Mouse (Mus musculus) neural tube, embryonic 12.5 days (tissue): ENCODE data around the gene Pck2. TPM values are rescaled to one million over a fixed set of nuclear protein-coding genes. Genes with fewer than 3 reads are reported as not detected.
A peak's percentile ranks its signal among the peaks of the same experiment; 100 is the strongest.

Experiments used
- ATAC-seq: fragments of 200-750 bp; cut with Nextera tagmentation; 2 replicates; pipeline ENCODE4 v1.8.0; 2017; ENCODE audit warnings: low read depth, mild to moderate bottlenecking, moderate TSS enrichment, moderate library complexity; ENCODE audit not compliant: low FRiP score
- H3K27ac ChIP-seq: fragments of 300-500 bp; sonication (generic); 2 replicates; pipeline ENCODE4 v1.5.1; 2016
- H3K27me3 ChIP-seq: fragments of 300-500 bp; sonication (generic); replicated peaks from 2 replicates; pipeline ENCODE4 v1.6.1; 2016; ENCODE audit warnings: mild to moderate bottlenecking
- H3K36me3 ChIP-seq: fragments of 300-500 bp; sonication (generic); 2 replicates; pipeline ENCODE4 v1.6.1; 2016; ENCODE audit warnings: mild to moderate bottlenecking
- H3K4me1 ChIP-seq: fragments of 300-500 bp; sonication (generic); 2 replicates; pipeline ENCODE4 v1.6.1; 2016
- H3K4me2 ChIP-seq: fragments of 300-500 bp; sonication (generic); replicated peaks from 2 replicates; pipeline ENCODE4 v1.6.1; 2016; ENCODE audit warnings: mild to moderate bottlenecking
- H3K4me3 ChIP-seq: fragments of 300-500 bp; sonication (generic); 2 replicates; pipeline ENCODE4 v1.5.1; 2016
- H3K9ac ChIP-seq: fragments of 300-500 bp; sonication (generic); 2 replicates; pipeline ENCODE4 v1.6.1; 2016; ENCODE audit warnings: mild to moderate bottlenecking
- H3K9me3 ChIP-seq: fragments of 300-500 bp; sonication (generic); 2 replicates; pipeline ENCODE4 v1.6.1; 2016; ENCODE audit warnings: mild to moderate bottlenecking
- WGBS: fragments of 180-500 bp; shearing (Covaris S2); methylation state at CpG from one replicate; pipeline ENCODE4 v1.1.7; 2016; 5-methylcytosine and 5-hydroxymethylcytosine counted together
- polyA plus RNA-seq: library from polyadenylated mRNA; unstranded; fragments of >200 nt; fragmentation: Nextera tagmentation; extraction: Ambion mirVana; gene quantifications from 2 replicates; pipeline ENCODE4 v1.2.1, GENCODE M21; 2016

Pck2 gene
- polyA plus RNA-seq, 1 experiment from 2014 or later: 18.2 TPM

GRCm38 (mm10) chr14:55560202-55561073, 20.4 kb downstream of the Pck2 start, which contains the start of gene A730061H03Rik:
A730061H03Rik (minus strand) TSS chr14:55560406.
- Histone ChIP-seq H3K36me3 (peaks cover 23% of the 10 kb centered on the region), H3K4me1 (peaks cover 14% of the 10 kb centered on the region), H3K9ac (peak within 1 kb of the TSS; percentile 61), H3K9me3 (no peaks in the 10 kb centered on the region), H3K27ac (peak within 1 kb of the TSS; percentile 90), H3K4me2 (peak within 1 kb of the TSS; percentile 79), H3K4me3 (peak within 1 kb of the TSS; percentile 62), H3K27me3 (no peaks in the 10 kb centered on the region)
- under 1% methylated on average over 51 of the region's 51 CpGs for WGBS
- peak; percentile 98 for ATAC-seq

- Histone ChIP-seq H3K4me1 (peaks cover 14% of the 10 kb centered on the region), H3K4me3 (no peak overlapping the region), H3K9me3 (no peaks in the 10 kb centered on the region), H3K36me3 (peaks cover 37% of the 10 kb centered on the region), H3K27me3 (no peaks in the 10 kb centered on the region), H3K9ac (no peak overlapping the region), H3K27ac (no peak overlapping the region), H3K4me2 (peak overlapping the region; percentile 79)
- 88% methylated on average over 10 of the region's 10 CpGs for WGBS
- ATAC-seq: no peak
Measured at GRCm38 (mm10) chr14:55561860-55562259, 21.8 kb downstream of the Pck2 start.

- no peak overlapping the region for H3K27ac ChIP-seq
- peaks cover 14% of the 10 kb centered on the region for H3K4me1 ChIP-seq
- no peaks in the 10 kb centered on the region for H3K27me3 ChIP-seq
- no peak overlapping the region for H3K4me3 ChIP-seq
- H3K4me2 ChIP-seq: no peak overlapping the region
- ATAC-seq: no peak
- no peaks in the 10 kb centered on the region for H3K9me3 ChIP-seq
- H3K36me3 ChIP-seq: peaks cover 49% of the 10 kb centered on the region
- 93% methylated on average over 11 of the region's 11 CpGs for WGBS
- H3K9ac ChIP-seq: no peak overlapping the region
Measured at GRCm38 (mm10) chr14:55563249-55563648, 23.2 kb downstream of the Pck2 start.

- H3K9me3 ChIP-seq: no peaks in the 10 kb centered on the region
- no peak overlapping the region for H3K4me3 ChIP-seq
- 79% methylated on average over 3 of the region's 3 CpGs for WGBS
- no peak for ATAC-seq
- H3K27ac ChIP-seq: no peak overlapping the region
- H3K4me1 ChIP-seq: peaks cover 14% of the 10 kb centered on the region
- peaks cover 63% of the 10 kb centered on the region for H3K36me3 ChIP-seq
- no peak overlapping the region for H3K4me2 ChIP-seq
- H3K9ac ChIP-seq: no peak overlapping the region
- H3K27me3 ChIP-seq: no peaks in the 10 kb centered on the region
Measured at GRCm38 (mm10) chr14:55565748-55566147, 25.7 kb downstream of the Pck2 start.

- Histone ChIP-seq H3K27me3 (no peaks in the 10 kb centered on the region), H3K4me3 (no peak overlapping the region), H3K4me1 (no peaks in the 10 kb centered on the region), H3K27ac (no peak overlapping the region), H3K9me3 (no peaks in the 10 kb centered on the region), H3K4me2 (no peak overlapping the region), H3K36me3 (peaks cover 66% of the 10 kb centered on the region), H3K9ac (no peak overlapping the region)
- WGBS: 86% methylated on average over 3 of the region's 3 CpGs
- ATAC-seq: no peak
Measured at GRCm38 (mm10) chr14:55567496-55567895, 27.4 kb downstream of the Pck2 start.

GRCm38 (mm10) chr14:55570588-55570987, 30.5 kb downstream of the Pck2 start:
- Histone ChIP-seq H3K27me3 (no peaks in the 10 kb centered on the region), H3K36me3 (peaks cover 41% of the 10 kb centered on the region), H3K4me2 (no peak overlapping the region), H3K9me3 (no peaks in the 10 kb centered on the region), H3K27ac (no peak overlapping the region), H3K9ac (no peak overlapping the region), H3K4me3 (no peak overlapping the region), H3K4me1 (no peaks in the 10 kb centered on the region)
- 88% methylated on average over 2 of the region's 2 CpGs for WGBS
- ATAC-seq: no peak

- Histone ChIP-seq H3K9ac (no peak overlapping the region), H3K27ac (no peak overlapping the region), H3K4me3 (no peak overlapping the region), H3K4me2 (no peak overlapping the region), H3K9me3 (no peaks in the 10 kb centered on the region), H3K4me1 (no peaks in the 10 kb centered on the region), H3K27me3 (no peaks in the 10 kb centered on the region), H3K36me3 (peaks cover 29% of the 10 kb centered on the region)
- no peak for ATAC-seq
Measured at GRCm38 (mm10) chr14:55571760-55572159, 31.7 kb downstream of the Pck2 start.

- WGBS: 87% methylated on average over 8 of the region's 8 CpGs
- Histone ChIP-seq H3K27me3 (no peaks in the 10 kb centered on the region), H3K4me2 (no peak within 1 kb of the TSS), H3K4me1 (no peaks in the 10 kb centered on the region), H3K9me3 (no peaks in the 10 kb centered on the region), H3K27ac (no peak within 1 kb of the TSS), H3K36me3 (peaks cover 9% of the 10 kb centered on the region; the same call in 1 of the 2 replicates), H3K9ac (no peak within 1 kb of the TSS), H3K4me3 (no peak within 1 kb of the TSS)
- no peak for ATAC-seq
Measured at GRCm38 (mm10) chr14:55575302-55575701, 35.2 kb downstream of the Pck2 start, which contains the start of gene Fitm1. Fitm1 (plus strand) TSS chr14:55575617.

GRCm38 (mm10) chr14:55575711-55576110, 35.6 kb downstream of the Pck2 start:
- Histone ChIP-seq H3K36me3 (peaks cover 11% of the 10 kb centered on the region), H3K9ac (no peak overlapping the region), H3K4me3 (no peak overlapping the region), H3K9me3 (no peaks in the 10 kb centered on the region), H3K4me2 (no peak overlapping the region), H3K27ac (no peak overlapping the region), H3K4me1 (no peaks in the 10 kb centered on the region), H3K27me3 (no peaks in the 10 kb centered on the region)
- 81% methylated on average over 13 of the region's 13 CpGs for WGBS
- ATAC-seq: no peak

- H3K4me3 ChIP-seq: no peak overlapping the region
- no peaks in the 10 kb centered on the region for H3K4me1 ChIP-seq
- no peak overlapping the region for H3K9ac ChIP-seq
- no peak for ATAC-seq
- no peak overlapping the region for H3K4me2 ChIP-seq
- WGBS: 86% methylated on average over 16 of the region's 16 CpGs
- H3K27me3 ChIP-seq: no peaks in the 10 kb centered on the region
- no peak overlapping the region for H3K27ac ChIP-seq
- peaks cover 15% of the 10 kb centered on the region for H3K36me3 ChIP-seq
- H3K9me3 ChIP-seq: no peaks in the 10 kb centered on the region
Measured at GRCm38 (mm10) chr14:55576376-55576775, 36.3 kb downstream of the Pck2 start.

GRCm38 (mm10) chr14:55577871-55578667, 38.0 kb downstream of the Pck2 start, which contains the start of gene Psme1:
Psme1 (plus strand) TSS chr14:55578123.
- Histone ChIP-seq H3K36me3 (peaks cover 20% of the 10 kb centered on the region), H3K27ac (peak within 1 kb of the TSS; percentile 71), H3K9ac (peak within 1 kb of the TSS; percentile 81), H3K4me2 (peak within 1 kb of the TSS; percentile 90), H3K4me3 (peak within 1 kb of the TSS; percentile 73), H3K9me3 (no peaks in the 10 kb centered on the region), H3K4me1 (no peaks in the 10 kb centered on the region), H3K27me3 (no peaks in the 10 kb centered on the region)
- WGBS: 1% methylated on average over 32 of the region's 32 CpGs
- peak; percentile 87 for ATAC-seq

GRCm38 (mm10) chr14:55578668-55579269, 38.7 kb downstream of the Pck2 start:
- Histone ChIP-seq H3K27ac (peak overlapping the region; percentile 71), H3K4me2 (peak overlapping the region; percentile 90), H3K4me1 (no peaks in the 10 kb centered on the region), H3K9me3 (no peaks in the 10 kb centered on the region), H3K9ac (peak overlapping the region; percentile 81), H3K27me3 (no peaks in the 10 kb centered on the region), H3K4me3 (peak overlapping the region; percentile 73), H3K36me3 (peaks cover 20% of the 10 kb centered on the region)
- WGBS: 41% methylated on average over 6 of the region's 6 CpGs
- ATAC-seq: peak; percentile 59
